Mouse (Mus musculus) MEL (cell line): Measurements from ENCODE around the gene Sipa1l3. TPM values are rescaled to one million over a fixed set of nuclear protein-coding genes. Genes with fewer than 3 reads are reported as not detected.

Experiments
- DNase-seq: peaks from one replicate; pipeline ENCODE4 v3.0.0; 2011; ENCODE audit warnings: low read depth, low spot score
- H3K27ac ChIP-seq: 2 replicates; pipeline ENCODE4 v1.5.1; 2012; ENCODE audit warnings: low read depth, mild to moderate bottlenecking, control low read depth, low read length, moderate library complexity; ENCODE audit not compliant: control insufficient read depth
- H3K27me3 ChIP-seq, 2 experiments: fragments of 150-350 bp in 1 of 2; sonication (generic) in 1 of 2; 2 replicates each; pipeline ENCODE4 v1.6.1; 2012; ENCODE audit warnings: low read length in 2 of 2, mild to moderate bottlenecking in 2 of 2, improper control_type of control experiment in 1 of 2, moderate library complexity in 1 of 2; ENCODE audit not compliant: insufficient read depth in 2 of 2, control insufficient read depth in 1 of 2
- H3K36me3 ChIP-seq, 2 experiments: 2 replicates each; pipeline ENCODE4 v1.6.1; 2012 to 2014; ENCODE audit warnings: low read length in 2 of 2, improper control_type of control experiment in 1 of 2, inconsistent platforms in 1 of 2, mild to moderate bottlenecking in 1 of 2; ENCODE audit not compliant: insufficient read depth in 2 of 2, control insufficient read depth in 1 of 2
- H3K4me1 ChIP-seq, 2 experiments: fragments of 150-350 bp in 1 of 2; sonication (generic) in 1 of 2; 2 replicates each; pipeline ENCODE4 v1.6.1; 2012; ENCODE audit warnings: low read length in 2 of 2, improper control_type of control experiment in 1 of 2, mild to moderate bottlenecking in 1 of 2; ENCODE audit not compliant: insufficient read depth in 2 of 2, control insufficient read depth in 1 of 2
- H3K4me3 ChIP-seq, 2 experiments: fragments of 150-350 bp in 1 of 2; sonication (generic) in 1 of 2; 2 replicates each; pipeline ENCODE4 v1.5.1; 2012; ENCODE audit warnings: low read depth in 2 of 2, low read length in 2 of 2, mild to moderate bottlenecking in 2 of 2, moderate library complexity in 2 of 2, control low read depth in 1 of 2, improper control_type of control experiment in 1 of 2; ENCODE audit not compliant: control insufficient read depth in 1 of 2, insufficient read depth in 1 of 2
- H3K79me2 ChIP-seq: 2 replicates; pipeline ENCODE4 v1.6.1; 2012; ENCODE audit warnings: mild to moderate bottlenecking, low read length, moderate library complexity; ENCODE audit not compliant: control insufficient read depth, poor library complexity, insufficient read depth
- H3K9ac ChIP-seq: 2 replicates; pipeline ENCODE4 v1.6.1; 2012; ENCODE audit warnings: low read depth, mild to moderate bottlenecking, control low read depth, low read length, moderate library complexity; ENCODE audit not compliant: control insufficient read depth, poor library complexity, severe bottlenecking
- H3K9me3 ChIP-seq: fragments of 150-350 bp; sonication (generic); replicated peaks from 2 replicates; pipeline ENCODE4 v1.6.1; 2012; ENCODE audit warnings: mild to moderate bottlenecking, low read length, improper control_type of control experiment, moderate library complexity; ENCODE audit not compliant: insufficient read depth
- CHD1 ChIP-seq: IDR thresholded peaks from 2 replicates; pipeline ENCODE4 v1.6.1; 2012; ENCODE audit warnings: low read depth, mild to moderate bottlenecking, inconsistent platforms, low read length, improper control_type of control experiment
- CHD2 ChIP-seq: IDR thresholded peaks from 2 replicates; pipeline ENCODE4 v1.6.1; 2011; ENCODE audit warnings: low read length, improper control_type of control experiment
- CTCF ChIP-seq, 3 experiments: IDR thresholded peaks in 2 of 3; conservative IDR thresholded peaks in 1 of 3; 2 replicates each; pipeline ENCODE4 v1.5.1; 2011 to 2012; ENCODE audit warnings: low read length in 3 of 3, low read depth in 2 of 3, mild to moderate bottlenecking in 2 of 3, improper control_type of control experiment in 1 of 3, inconsistent platforms in 1 of 3, mixed read lengths in 1 of 3, moderate library complexity in 1 of 3; ENCODE audit not compliant: control insufficient read depth in 1 of 3, insufficient read depth in 1 of 3, poor library complexity in 1 of 3, severe bottlenecking in 1 of 3
- E2F4 ChIP-seq: IDR thresholded peaks from 2 replicates; pipeline ENCODE4 v1.6.1; 2011; ENCODE audit warnings: low read depth, low read length, improper control_type of control experiment, borderline replicate concordance
- ELF1 ChIP-seq: IDR thresholded peaks from 2 replicates; pipeline ENCODE4 v1.6.1; 2014; ENCODE audit warnings: low read depth, mild to moderate bottlenecking, inconsistent platforms, low read length, improper control_type of control experiment, moderate library complexity
- EP300 ChIP-seq, 2 experiments: IDR thresholded peaks; 2 replicates each; pipeline ENCODE4 v1.6.1; 2011; ENCODE audit warnings: improper control_type of control experiment in 2 of 2, low read length in 2 of 2, low read depth in 1 of 2, mild to moderate bottlenecking in 1 of 2
- ETS1 ChIP-seq: IDR thresholded peaks from 2 replicates; pipeline ENCODE4 v1.6.1; 2012; ENCODE audit warnings: low read depth, mild to moderate bottlenecking, inconsistent platforms, low read length, improper control_type of control experiment, moderate library complexity
- GABPA ChIP-seq: IDR thresholded peaks from 2 replicates; pipeline ENCODE4 v1.6.1; 2012; ENCODE audit warnings: low read depth, mild to moderate bottlenecking, inconsistent platforms, low read length, improper control_type of control experiment, moderate library complexity
- HCFC1 ChIP-seq: IDR thresholded peaks from 2 replicates; pipeline ENCODE4 v1.6.1; 2012; ENCODE audit warnings: low read depth, mild to moderate bottlenecking, inconsistent platforms, low read length, improper control_type of control experiment, moderate library complexity
- KAT2A ChIP-seq: conservative IDR thresholded peaks from 2 replicates; pipeline ENCODE4 v1.6.1; 2012; ENCODE audit warnings: low read depth, low read length, improper control_type of control experiment, inconsistent platforms
- MAFK ChIP-seq: IDR thresholded peaks from 2 replicates; pipeline ENCODE4 v1.6.1; 2011; ENCODE audit warnings: low read depth, mild to moderate bottlenecking, low read length, improper control_type of control experiment, borderline replicate concordance
- MAX ChIP-seq: IDR thresholded peaks from 2 replicates; pipeline ENCODE4 v1.6.1; 2011; ENCODE audit warnings: low read length, improper control_type of control experiment
- MEF2A ChIP-seq: IDR thresholded peaks from 2 replicates; pipeline ENCODE4 v1.6.1; 2014; ENCODE audit warnings: low read depth, mild to moderate bottlenecking, inconsistent platforms, low read length, improper control_type of control experiment; ENCODE audit not compliant: poor library complexity, insufficient replicate concordance, severe bottlenecking; ENCODE audit errors: extremely low read depth
- MYB ChIP-seq: IDR thresholded peaks from 2 replicates; pipeline ENCODE4 v1.6.1; 2011; ENCODE audit warnings: mild to moderate bottlenecking, low read depth, low read length, improper control_type of control experiment
- MYC ChIP-seq: IDR thresholded peaks from 2 replicates; pipeline ENCODE4 v1.6.1; 2011; ENCODE audit warnings: low read depth, mild to moderate bottlenecking, low read length, improper control_type of control experiment, moderate library complexity
- NELFE ChIP-seq: IDR thresholded peaks from 2 replicates; pipeline ENCODE4 v1.6.1; 2011; ENCODE audit warnings: low read depth, low read length, improper control_type of control experiment
- NRF1 ChIP-seq: IDR thresholded peaks from 2 replicates; pipeline ENCODE4 v1.6.1; 2014; ENCODE audit warnings: low read depth, mild to moderate bottlenecking, inconsistent platforms, low read length, improper control_type of control experiment, moderate library complexity; ENCODE audit not compliant: poor library complexity, insufficient read depth, severe bottlenecking
- POLR2A ChIP-seq, 2 experiments: IDR thresholded peaks; 2 replicates each; pipeline ENCODE4 v1.6.1; 2011 to 2012; ENCODE audit warnings: low read length in 2 of 2, mild to moderate bottlenecking in 2 of 2, control low read depth in 1 of 2, improper control_type of control experiment in 1 of 2, low read depth in 1 of 2, moderate library complexity in 1 of 2; ENCODE audit not compliant: control insufficient read depth in 1 of 2, insufficient read depth in 1 of 2, poor library complexity in 1 of 2
- POLR2AphosphoS2 ChIP-seq: IDR thresholded peaks from 2 replicates; pipeline ENCODE4 v1.6.1; 2011; ENCODE audit warnings: low read length, improper control_type of control experiment
- RAD21 ChIP-seq: IDR thresholded peaks from 2 replicates; pipeline ENCODE4 v1.6.1; 2011; ENCODE audit warnings: mild to moderate bottlenecking, low read depth, low read length, improper control_type of control experiment
- RCOR1 ChIP-seq: IDR thresholded peaks from 2 replicates; pipeline ENCODE4 v1.6.1; 2012; ENCODE audit warnings: low read depth, mild to moderate bottlenecking, inconsistent platforms, low read length, improper control_type of control experiment
- SIN3A ChIP-seq: IDR thresholded peaks from 2 replicates; pipeline ENCODE4 v1.6.1; 2012; ENCODE audit warnings: low read length, improper control_type of control experiment, inconsistent platforms
- SMC3 ChIP-seq: IDR thresholded peaks from 2 replicates; pipeline ENCODE4 v1.6.1; 2011; ENCODE audit warnings: low read depth, low read length, improper control_type of control experiment
- TAL1 ChIP-seq: IDR thresholded peaks from 2 replicates; pipeline ENCODE4 v1.6.1; 2012; ENCODE audit warnings: mild to moderate bottlenecking, inconsistent platforms, low read length, moderate library complexity, mixed read lengths
- TBP ChIP-seq: IDR thresholded peaks from 2 replicates; pipeline ENCODE4 v1.8.0; 2011; ENCODE audit warnings: low read depth, low read length, improper control_type of control experiment
- ZC3H11A ChIP-seq: IDR thresholded peaks from 2 replicates; pipeline ENCODE4 v1.6.1; 2012; ENCODE audit warnings: low read depth, mild to moderate bottlenecking, inconsistent platforms, low read length, improper control_type of control experiment
- ZKSCAN1 ChIP-seq: IDR thresholded peaks from 2 replicates; pipeline ENCODE4 v1.6.1; 2012; ENCODE audit warnings: low read depth, mild to moderate bottlenecking, inconsistent platforms, low read length, improper control_type of control experiment, moderate library complexity
- polyA plus RNA-seq, 2 experiments: library from polyadenylated mRNA; stranded (reverse) in 1 of 2; unstranded in 1 of 2; fragments of >175 nt in 1 of 2; fragments of >200 nt in 1 of 2; gene quantifications; 2 replicates each; pipeline versions ENCODE4 v1.2.1 to v1.2.4; 2012; ENCODE audit warnings: low replicate concordance in 2 of 2, low read depth in 1 of 2; ENCODE audit not compliant: insufficient read length in 2 of 2, insufficient read depth in 1 of 2, missing spikeins in 1 of 2
- total RNA-seq: library from RNA; depleted of rRNA; stranded (reverse); fragments of 300-350 nt; gene quantifications from 2 replicates; pipeline ENCODE4 v1.2.3, GENCODE M21; 2012

The Sipa1l3 gene
- total and polyA plus RNA-seq, 3 experiments, result 14.9 to 49.4 TPM; not detected in 1

GRCm38 (mm10) chr7:29411838-29412580 lies 106.4 kb downstream of the Sipa1l3 start:
- TF ChIP-seq CHD1 (no peak), SMC3 (no peak), GABPA (no peak), MAX (no peak), CHD2 (no peak), MYC (no peak), NRF1 (no peak), EP300 (IDR thresholded peaks at IDR 0.05; ENCODE audit: low read depth in 1 of 2, low read length in 2 of 2) (no peak), CTCF (IDR thresholded peaks at IDR 0.05 in 2 of 3, conservative IDR thresholded peaks at IDR 0.05 in 1 of 3; ENCODE audit: control insufficient read depth in 1 of 3, insufficient read depth in 1 of 3, low read depth in 2 of 3, low read length in 3 of 3, poor library complexity in 1 of 3, severe bottlenecking in 1 of 3) (no peak), E2F4 (no peak), POLR2A (IDR thresholded peaks at IDR 0.05; ENCODE audit: control insufficient read depth in 1 of 2, insufficient read depth in 1 of 2, low read depth in 1 of 2, low read length in 2 of 2, poor library complexity in 1 of 2) (no peak), NELFE (no peak), SIN3A (no peak), RAD21 (no peak), KAT2A (no peak), ELF1 (no peak), ETS1 (no peak), TBP (no peak), ZC3H11A (no peak)
- TF ChIP-seq, all 39 proteins: peak for 0
- Histone ChIP-seq H3K9ac (no peak overlapping the region), H3K36me3 (no peaks in the 10 kb centered on the region), H3K4me1 (no peaks in the 10 kb centered on the region), H3K79me2 (no peaks in the 10 kb centered on the region), H3K9me3 (no peaks in the 10 kb centered on the region), H3K27me3 (no peaks in the 10 kb centered on the region), H3K4me3 (no peak overlapping the region), H3K27ac (no peak overlapping the region)
- DNase-seq, result no peak

GRCm38 (mm10) chr7:29411216-29411816 lies 107.1 kb downstream of the Sipa1l3 start:
- no peaks in the 10 kb centered on the region for H3K79me2 ChIP-seq
- no peak overlapping the region for H3K4me3 ChIP-seq
- no peaks in the 10 kb centered on the region for H3K27me3 ChIP-seq
- no peaks in the 10 kb centered on the region for H3K36me3 ChIP-seq
- no peaks in the 10 kb centered on the region for H3K4me1 ChIP-seq
- H3K9ac ChIP-seq, result no peak overlapping the region
- TF ChIP-seq ZKSCAN1 (no peak), EP300 (IDR thresholded peaks at IDR 0.05; ENCODE audit: low read depth in 1 of 2, low read length in 2 of 2) (no peak), HCFC1 (no peak), POLR2AphosphoS2 (no peak), SIN3A (no peak), GABPA (no peak), MYB (no peak), MYC (no peak), MAFK (no peak), NELFE (no peak), MEF2A (no peak), E2F4 (no peak), ZC3H11A (no peak), MAX (no peak), CHD1 (no peak), TAL1 (no peak), ETS1 (no peak), RCOR1 (no peak)
- TF ChIP-seq, all 39 proteins: peak for 0
- no peak for DNase-seq
- Histone ChIP-seq H3K27ac (no peak overlapping the region), H3K9me3 (no peaks in the 10 kb centered on the region)
